Mouse (Mus musculus): ENCODE measurements around the gene Actg1. TPM values are rescaled to one million over a fixed set of nuclear protein-coding genes. Genes with fewer than 3 reads are reported as not detected.

Actg1 gene
- total and polyA plus RNA-seq, 2 experiments from 2014 or later = 714 to 751 TPM

GRCm38 (mm10) chr11:120373025-120373424 is 24.7 kb upstream of the Actg1 start:
- no peak overlapping the region for H3K9ac ChIP-seq (replicated peaks; ENCODE audit: low read depth, low read length)
- H3K4me2 ChIP-seq (ENCODE audit: low read depth, low read length) = no peak overlapping the region
- H3K9me3 ChIP-seq (replicated peaks; ENCODE audit: control insufficient read depth, low read length) = no peaks in the 10 kb centered on the region
- no peak overlapping the region for H3K4me3 ChIP-seq (ENCODE audit: low read depth, low read length)
- peaks cover 83% of the 10 kb centered on the region for H3K36me3 ChIP-seq (replicated peaks; ENCODE audit: control insufficient read depth, insufficient read depth, low read length)
- H3K27ac ChIP-seq (ENCODE audit: low read depth) = 0 out of 2 replicates have a peak overlapping the region, but pooled peaks have one; percentile 16
- no peak for DNase-seq (ENCODE audit: low spot score)
- no peak for TF ChIP-seq CTCF (IDR thresholded peaks at IDR 0.05; ENCODE audit: low read depth)
- no peak for TF ChIP-seq EP300 (IDR thresholded peaks at IDR 0.05; ENCODE audit: low read depth)
- peaks cover 13% of the 10 kb centered on the region for H3K4me1 ChIP-seq (ENCODE audit: control insufficient read depth, insufficient read depth)
- 70% methylated on average over 13 of the region's 13 CpGs for WGBS
- no peak for ATAC-seq (ENCODE audit: insufficient read depth, low read depth)
- no peaks in the 10 kb centered on the region for H3K27me3 ChIP-seq (ENCODE audit: control insufficient read depth, insufficient read depth, low read length)

- peaks cover 11% of the 10 kb centered on the region; the same call in 1 of the 2 replicates for H3K4me1 ChIP-seq (ENCODE audit: control insufficient read depth, insufficient read depth)
- H3K9ac ChIP-seq (replicated peaks; ENCODE audit: low read depth, low read length) = no peak overlapping the region
- 34% methylated on average over 8 of the region's 8 CpGs for WGBS
- peak; percentile 76 for TF ChIP-seq CTCF (IDR thresholded peaks at IDR 0.05; ENCODE audit: low read depth)
- TF ChIP-seq EP300 (IDR thresholded peaks at IDR 0.05; ENCODE audit: low read depth) = no peak
- no peaks in the 10 kb centered on the region for H3K9me3 ChIP-seq (replicated peaks; ENCODE audit: control insufficient read depth, low read length)
- peaks cover 57% of the 10 kb centered on the region for H3K36me3 ChIP-seq (replicated peaks; ENCODE audit: control insufficient read depth, insufficient read depth, low read length)
- H3K27me3 ChIP-seq (ENCODE audit: control insufficient read depth, insufficient read depth, low read length) = no peaks in the 10 kb centered on the region
- ATAC-seq (ENCODE audit: insufficient read depth, low read depth) (peak; percentile 42; the same call in 1 of the 2 replicates), DNase-seq (ENCODE audit: low spot score) (peak; percentile 45)
- H3K27ac ChIP-seq (ENCODE audit: low read depth) = no peak overlapping the region
- H3K4me2 ChIP-seq (ENCODE audit: low read depth, low read length) = no peak overlapping the region
- no peak overlapping the region for H3K4me3 ChIP-seq (ENCODE audit: low read depth, low read length)
Measured at GRCm38 (mm10) chr11:120369656-120370055, 21.3 kb upstream of the Actg1 start.

GRCm38 (mm10) chr11:120366443-120367027 is 18.2 kb upstream of the Actg1 start:
- no peak overlapping the region for H3K27ac ChIP-seq (ENCODE audit: low read depth)
- no peak overlapping the region for H3K9ac ChIP-seq (replicated peaks; ENCODE audit: low read depth, low read length)
- H3K9me3 ChIP-seq (replicated peaks; ENCODE audit: control insufficient read depth, low read length) = no peaks in the 10 kb centered on the region
- no peak overlapping the region for H3K4me2 ChIP-seq (ENCODE audit: low read depth, low read length)
- no peak for DNase-seq (ENCODE audit: low spot score)
- no peak for ATAC-seq (ENCODE audit: insufficient read depth, low read depth)
- 40% methylated on average over 7 of the region's 7 CpGs for WGBS
- TF ChIP-seq EP300 (IDR thresholded peaks at IDR 0.05; ENCODE audit: low read depth) (no peak), CTCF (IDR thresholded peaks at IDR 0.05; ENCODE audit: low read depth) (no peak)
- H3K4me3 ChIP-seq (ENCODE audit: low read depth, low read length) = no peak overlapping the region
- peaks cover 5% of the 10 kb centered on the region; the same call in 1 of the 2 replicates for H3K4me1 ChIP-seq (ENCODE audit: control insufficient read depth, insufficient read depth)
- peaks cover 32% of the 10 kb centered on the region for H3K36me3 ChIP-seq (replicated peaks; ENCODE audit: control insufficient read depth, insufficient read depth, low read length)
- H3K27me3 ChIP-seq (ENCODE audit: control insufficient read depth, insufficient read depth, low read length) = no peaks in the 10 kb centered on the region; the same call in 1 of the 2 replicates

GRCm38 (mm10) chr11:120362891-120363290 is 14.5 kb upstream of the Actg1 start:
- no peak overlapping the region for H3K9ac ChIP-seq (replicated peaks; ENCODE audit: low read depth, low read length)
- no peaks in the 10 kb centered on the region; the same call in 1 of the 2 replicates for H3K27me3 ChIP-seq (ENCODE audit: control insufficient read depth, insufficient read depth, low read length)
- no peak overlapping the region for H3K4me2 ChIP-seq (ENCODE audit: low read depth, low read length)
- WGBS = 77% methylated on average over 6 of the region's 6 CpGs
- H3K4me1 ChIP-seq (ENCODE audit: control insufficient read depth, insufficient read depth) = peaks cover 25% of the 10 kb centered on the region
- H3K4me3 ChIP-seq (ENCODE audit: low read depth, low read length) = no peak overlapping the region
- H3K27ac ChIP-seq (ENCODE audit: low read depth) = no peak overlapping the region
- DNase-seq (ENCODE audit: low spot score) (no peak), ATAC-seq (ENCODE audit: insufficient read depth, low read depth) (no peak)
- TF ChIP-seq EP300 (IDR thresholded peaks at IDR 0.05; ENCODE audit: low read depth) = no peak
- TF ChIP-seq CTCF (IDR thresholded peaks at IDR 0.05; ENCODE audit: low read depth) = no peak
- no peaks in the 10 kb centered on the region for H3K36me3 ChIP-seq (replicated peaks; ENCODE audit: control insufficient read depth, insufficient read depth, low read length)
- H3K9me3 ChIP-seq (replicated peaks; ENCODE audit: control insufficient read depth, low read length) = no peaks in the 10 kb centered on the region

- H3K36me3 ChIP-seq (replicated peaks; ENCODE audit: control insufficient read depth, insufficient read depth, low read length) = no peaks in the 10 kb centered on the region
- no peak for DNase-seq (ENCODE audit: low spot score)
- no peaks in the 10 kb centered on the region for H3K9me3 ChIP-seq (replicated peaks; ENCODE audit: control insufficient read depth, low read length)
- no peak within 1 kb of the TSS for H3K27ac ChIP-seq (ENCODE audit: low read depth)
- no peak within 1 kb of the TSS for H3K4me2 ChIP-seq (ENCODE audit: low read depth, low read length)
- no peaks in the 10 kb centered on the region; the same call in 1 of the 2 replicates for H3K27me3 ChIP-seq (ENCODE audit: control insufficient read depth, insufficient read depth, low read length)
- no peak within 1 kb of the TSS for H3K9ac ChIP-seq (replicated peaks; ENCODE audit: low read depth, low read length)
- no peak within 1 kb of the TSS for H3K4me3 ChIP-seq (ENCODE audit: low read depth, low read length)
- TF ChIP-seq EP300 (IDR thresholded peaks at IDR 0.05; ENCODE audit: low read depth) (no peak), CTCF (IDR thresholded peaks at IDR 0.05; ENCODE audit: low read depth) (no peak)
- H3K4me1 ChIP-seq (ENCODE audit: control insufficient read depth, insufficient read depth) = peaks cover 29% of the 10 kb centered on the region
- WGBS = 85% methylated on average over 10 of the region's 10 CpGs
- ATAC-seq (ENCODE audit: insufficient read depth, low read depth) = no peak
Measured at GRCm38 (mm10) chr11:120361295-120361694, 13.0 kb upstream of the Actg1 start, which contains the start of gene Fscn2. Fscn2 (plus strand) TSS chr11:120361534.

GRCm38 (mm10) chr11:120360755-120361154 is 12.4 kb upstream of the Actg1 start:
- H3K4me2 ChIP-seq (ENCODE audit: low read depth, low read length) = no peak overlapping the region
- H3K9ac ChIP-seq (replicated peaks; ENCODE audit: low read depth, low read length) = no peak overlapping the region
- peaks cover 25% of the 10 kb centered on the region for H3K4me1 ChIP-seq (ENCODE audit: control insufficient read depth, insufficient read depth)
- no peak for DNase-seq (ENCODE audit: low spot score)
- 86% methylated on average over 5 of the region's 5 CpGs for WGBS
- H3K4me3 ChIP-seq (ENCODE audit: low read depth, low read length) = no peak overlapping the region
- ATAC-seq (ENCODE audit: insufficient read depth, low read depth) = no peak
- H3K9me3 ChIP-seq (replicated peaks; ENCODE audit: control insufficient read depth, low read length) = no peaks in the 10 kb centered on the region
- TF ChIP-seq CTCF (IDR thresholded peaks at IDR 0.05; ENCODE audit: low read depth) = no peak
- no peaks in the 10 kb centered on the region for H3K36me3 ChIP-seq (replicated peaks; ENCODE audit: control insufficient read depth, insufficient read depth, low read length)
- no peaks in the 10 kb centered on the region; the same call in 1 of the 2 replicates for H3K27me3 ChIP-seq (ENCODE audit: control insufficient read depth, insufficient read depth, low read length)
- no peak overlapping the region for H3K27ac ChIP-seq (ENCODE audit: low read depth)

All from heart, postnatal 0 days (tissue).